Mouse (Mus musculus): ENCODE results near the gene Coil.

DNA sequence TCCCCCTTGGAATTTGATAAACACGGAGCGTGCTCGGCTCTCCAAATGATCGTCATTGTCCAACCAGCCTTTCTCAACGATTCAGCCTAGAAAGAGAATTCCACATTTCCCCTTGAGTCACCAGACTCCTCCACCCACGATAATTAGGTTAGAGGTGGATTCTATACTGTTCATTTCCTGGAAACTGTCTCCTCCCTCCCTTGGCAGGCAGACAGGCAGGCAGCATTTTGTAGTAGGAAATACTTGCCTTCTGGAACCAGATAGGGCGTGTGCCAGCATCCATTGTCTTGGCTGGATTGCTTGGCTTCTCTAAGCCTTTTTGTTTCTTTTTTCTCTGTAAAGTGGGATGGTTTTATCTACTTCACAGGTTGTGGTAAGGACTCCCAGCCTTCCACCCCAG, 26.4 kb downstream of the Coil start:
- TF ChIP-seq POLR2A (IDR thresholded peaks at IDR 0.05; ENCODE audit: control insufficient read depth, low read depth, low read length) = no peak
- no peak for TF ChIP-seq CTCF (IDR thresholded peaks at IDR 0.05; ENCODE audit: control insufficient read depth, insufficient read depth, insufficient replicate concordance, low read depth, low read length)

Measured in testis, adult 2 months (tissue).